ENCODE assay signal across 15 mouse cellular contexts in the genomic region with DNA sequence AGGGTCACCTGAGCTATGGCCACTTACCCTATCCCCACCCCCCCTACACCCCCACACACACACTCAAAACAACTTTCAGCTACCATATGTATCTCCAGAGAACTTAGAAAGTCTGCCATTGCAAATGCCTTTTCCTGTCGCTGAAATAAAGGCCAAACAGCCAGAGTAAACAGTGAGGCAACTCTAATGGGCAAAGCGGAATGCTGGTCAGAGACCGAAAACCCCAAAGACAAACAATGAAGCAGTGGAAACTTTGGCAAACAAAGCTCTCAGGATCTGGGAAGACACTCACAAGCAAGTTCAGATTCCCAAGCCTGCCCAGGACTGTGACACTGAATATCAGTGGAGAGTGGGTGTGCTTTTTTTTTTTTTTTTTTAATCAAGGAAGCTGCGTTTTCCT. TPM values are rescaled to one million over a fixed set of nuclear protein-coding genes. Genes with fewer than 3 reads are reported as not detected.
DNase-seq lines count a peak whose midpoint lies in the region; ATAC-seq and TF ChIP-seq lines count a peak whose summit lies in the region.
"Had no signal": no experiment of that assay in that cellular context is flagged by ENCODE, and none has a peak within 500 bp of the region (broad histone marks: within the 10 kb centered on the region; RNA-seq: fewer than 3 reads in every experiment).

No protein-coding gene starts in this region.

- no peak for TF ChIP-seq CTCF in liver, adult 2 months (IDR thresholded peaks at IDR 0.05; ENCODE audit: low read depth, low read length)
- no peak for TF ChIP-seq CTCF in embryonic fibroblast, embryonic 13.5 days (IDR thresholded peaks at IDR 0.05; ENCODE audit: borderline replicate concordance, insufficient read depth, low read length)

- 6% methylated on average over 4 of the region's 4 CpGs for WGBS in liver, adult 2 months
- WGBS in liver, embryonic 16.5 days (ENCODE audit: insufficient replicate concordance): 46% methylated on average over 4 of the region's 4 CpGs
- 72% methylated on average over 4 of the region's 4 CpGs for WGBS in forebrain, embryonic 14.5 days

- H3K36me3 ChIP-seq in liver, adult 2 months (ENCODE audit: control insufficient read depth, insufficient read depth, low read length): no peaks in the 10 kb centered on the region
- H3K36me3 ChIP-seq in liver, embryonic 16.5 days (ENCODE audit: control insufficient read depth, insufficient read depth): no peaks in the 10 kb centered on the region
- H3K36me3 ChIP-seq in forebrain, embryonic 14.5 days (ENCODE audit: control insufficient read depth, insufficient read depth, low read length): no peaks in the 10 kb centered on the region
- H3K36me3 ChIP-seq: hindbrain, embryonic 13.5 days; limb, embryonic 12.5 days had no signal

- H3K27me3 ChIP-seq in liver, adult 2 months (ENCODE audit: control insufficient read depth, insufficient read depth, low read length): no peaks in the 10 kb centered on the region
- H3K27me3 ChIP-seq in liver, embryonic 16.5 days (ENCODE audit: control insufficient read depth, insufficient read depth, low read depth, low read length): peaks cover 13% of the 10 kb centered on the region
- H3K27me3 ChIP-seq in forebrain, embryonic 14.5 days (replicated peaks; ENCODE audit: control insufficient read depth, insufficient read depth, low read length): no peaks in the 10 kb centered on the region
- H3K27me3 ChIP-seq: hindbrain, embryonic 13.5 days; limb, embryonic 12.5 days had no signal

- peak; percentile 97 for DNase-seq in liver, adult 2 months (ENCODE audit: extremely low read depth, low read depth, low spot score)
- no peak for DNase-seq in liver
- DNase-seq in lung, postnatal 4 days: peak; percentile 37 to 49
- DNase-seq in ovary, postnatal 36 days (ENCODE audit: low spot score): no peak
- DNase-seq in forebrain, embryonic 14.5 days (ENCODE audit: low spot score): no peak
- no peak for DNase-seq in right cerebral cortex, postnatal 10 days (ENCODE audit: low spot score in 2 of 2)
- DNase-seq: adrenal gland, adult 8-10 months; cerebellum, adult 9-11 months; kidney, adult 18-20 months; right cerebral cortex, postnatal 25 days; thymus, postnatal 14 days had no signal

- H3K4me2 ChIP-seq in liver, embryonic 16.5 days (ENCODE audit: low read depth, low read length): peak overlapping the region; percentile 39
- no peak overlapping the region for H3K4me2 ChIP-seq in forebrain, embryonic 14.5 days (ENCODE audit: low read length)
- H3K4me2 ChIP-seq: hindbrain, embryonic 13.5 days; limb, embryonic 12.5 days had no signal

- no peaks in the 10 kb centered on the region for H3K9me3 ChIP-seq in liver, embryonic 16.5 days (replicated peaks; ENCODE audit: control insufficient read depth, low read length)
- H3K9me3 ChIP-seq in forebrain, embryonic 14.5 days (replicated peaks; ENCODE audit: control insufficient read depth, low read length): no peaks in the 10 kb centered on the region
- H3K9me3 ChIP-seq: hindbrain, embryonic 13.5 days; limb, embryonic 12.5 days had no signal

- peak overlapping the region; percentile 89 for H3K27ac ChIP-seq in liver, adult 2 months (replicated peaks; ENCODE audit: insufficient read depth, low read depth, low read length)
- H3K27ac ChIP-seq in embryonic fibroblast, embryonic 13.5 days (ENCODE audit: insufficient read depth, low read length): peak overlapping the region; percentile 85
- peak overlapping the region; percentile 61 for H3K27ac ChIP-seq in liver, embryonic 16.5 days (ENCODE audit: low read length)
- H3K27ac ChIP-seq in forebrain, embryonic 14.5 days (ENCODE audit: low read depth, low read length): no peak overlapping the region
- H3K27ac ChIP-seq: hindbrain, embryonic 13.5 days; limb, embryonic 12.5 days had no signal

- H3K4me3 ChIP-seq in liver, adult 2 months (ENCODE audit: insufficient read depth, low read depth, low read length): no peak overlapping the region
- H3K4me3 ChIP-seq in embryonic fibroblast, embryonic 13.5 days (ENCODE audit: insufficient read depth, low read length): no peak overlapping the region
- H3K4me3 ChIP-seq in liver, embryonic 16.5 days (ENCODE audit: low read depth, low read length): no peak overlapping the region
- H3K4me3 ChIP-seq in forebrain, embryonic 14.5 days (ENCODE audit: low read depth, low read length): no peak overlapping the region
- H3K4me3 ChIP-seq: hindbrain, embryonic 13.5 days; limb, embryonic 12.5 days had no signal

- ATAC-seq in liver, embryonic 16.5 days (ENCODE audit: low read depth): peak; percentile 30
- no peak for ATAC-seq in forebrain, embryonic 14.5 days

- TF ChIP-seq POLR2A in liver, adult 2 months (IDR thresholded peaks at IDR 0.05; ENCODE audit: extremely low read depth, insufficient read depth, low read length): no peak
- TF ChIP-seq POLR2A in embryonic fibroblast, embryonic 13.5 days (IDR thresholded peaks at IDR 0.05; ENCODE audit: low read depth, low read length): no peak

- peaks cover 43% of the 10 kb centered on the region for H3K4me1 ChIP-seq in liver, adult 2 months (ENCODE audit: control insufficient read depth, insufficient read depth, low read length)
- H3K4me1 ChIP-seq in embryonic fibroblast, embryonic 13.5 days (ENCODE audit: control insufficient read depth, insufficient read depth, low read length): peaks cover 12% of the 10 kb centered on the region
- H3K4me1 ChIP-seq in liver, embryonic 16.5 days (ENCODE audit: control insufficient read depth, low read depth, low read length): peaks cover 2% of the 10 kb centered on the region; the same call in 1 of the 2 replicates
- peaks cover 16% of the 10 kb centered on the region for H3K4me1 ChIP-seq in forebrain, embryonic 14.5 days (ENCODE audit: control insufficient read depth, insufficient read depth, low read length)

- peak overlapping the region; percentile 31; the same call in 1 of the 2 replicates for H3K9ac ChIP-seq in liver, adult 2 months (ENCODE audit: low read depth, low read length)
- no peak overlapping the region for H3K9ac ChIP-seq in liver, embryonic 16.5 days (ENCODE audit: low read depth, low read length)
- no peak overlapping the region for H3K9ac ChIP-seq in forebrain, embryonic 14.5 days (ENCODE audit: low read length)
- H3K9ac ChIP-seq: hindbrain, embryonic 13.5 days; limb, embryonic 12.5 days had no signal

- H3K79me2 ChIP-seq in liver, adult 2 months (ENCODE audit: control insufficient read depth, insufficient read depth, low read length): peaks cover 57% of the 10 kb centered on the region

RNA-seq across cellular contexts. Expression of a gene that starts 4.8 kb away (rescaled TPM):
- 8.4 and 9.0 TPM in 2 replicates for total RNA-seq in liver, adult 2 months (2014; rRNA removed)
- polyA plus RNA-seq in liver, adult 2 months (2012; rRNA removed): 4.3 and 5.7 TPM in 2 replicates
- 47.6 and 57.1 TPM in 2 replicates for polyA plus RNA-seq in embryonic fibroblast, embryonic 13.5 days (2011; ENCODE audit: insufficient read length, low read depth, missing spikeins)
- polyA plus RNA-seq in liver, embryonic 16.5 days (2015; fragmentation: Nextera tagmentation; extraction: Ambion mirVana): 2.0 and 2.1 TPM in 2 replicates
- 8.7 and 9.5 TPM in 2 replicates for polyA plus RNA-seq in forebrain, embryonic 14.5 days (2014; fragmentation: Nextera tagmentation; extraction: Ambion mirVana)

RNA-seq across cellular contexts. Expression of a gene that starts 5.0 kb away (rescaled TPM):
- 1,501 and 1,754 TPM in 2 replicates for total RNA-seq in liver, adult 2 months (2014; rRNA removed)
- polyA plus RNA-seq in liver, adult 2 months (2012; rRNA removed): 105 and 134 TPM in 2 replicates
- 4.1 and 6.2 TPM in 2 replicates for polyA plus RNA-seq in embryonic fibroblast, embryonic 13.5 days (2011; ENCODE audit: insufficient read length, low read depth, missing spikeins)
- polyA plus RNA-seq in liver, embryonic 16.5 days (2015; fragmentation: Nextera tagmentation; extraction: Ambion mirVana): 4.6 and 5.5 TPM in 2 replicates
- polyA plus RNA-seq in forebrain, embryonic 14.5 days (2014; fragmentation: Nextera tagmentation; extraction: Ambion mirVana): 13.1 TPM in 2 replicates

Comparison
In these comparisons a context has a peak if more than half of its experiments do, and no peak if none do; other contexts are left out.
1. DNase-seq: peak in liver, adult 2 months (single experiment) and lung, postnatal 4 days (2 of 2); none in liver (single experiment), ovary, postnatal 36 days (single experiment), forebrain, embryonic 14.5 days (single experiment) and right cerebral cortex, postnatal 10 days (0 of 2).